Mouse (Mus musculus) left cerebral cortex, postnatal 14 days (tissue): ENCODE data around the gene Ceacam18. TPM values are rescaled to one million over a fixed set of nuclear protein-coding genes. Genes with fewer than 3 reads are reported as not detected.

Experiments used
- DNase-seq, 2 experiments: peaks; one replicate each; pipeline ENCODE4 v3.0.0; 2021 to 2022; ENCODE audit warnings: low spot score in 2 of 2, mixed read lengths in 1 of 2
- intact Hi-C: fragments of 180-260 bp; cut with DNase I; formaldehyde crosslinking; loops from one replicate; pipeline ENCODE4 v1.15.1; 2025
- long read RNA-seq, 2 experiments: library from polyadenylated mRNA; stranded (forward); transcript quantifications; one replicate each; pipeline ENCODE4 v2.0.0; 2021
- total RNA-seq, 2 experiments: library from RNA; stranded (reverse); gene quantifications; 2 replicates each; pipeline ENCODE4 v1.2.3; 2021

Gene Ceacam18
- total RNA-seq: under 1 TPM in 1 of 2 experiments, not detected in 1; 0.18 TPM
- long read RNA-seq, experiment 1: 0 reads
- long read RNA-seq, experiment 2: 0 reads

DNA sequence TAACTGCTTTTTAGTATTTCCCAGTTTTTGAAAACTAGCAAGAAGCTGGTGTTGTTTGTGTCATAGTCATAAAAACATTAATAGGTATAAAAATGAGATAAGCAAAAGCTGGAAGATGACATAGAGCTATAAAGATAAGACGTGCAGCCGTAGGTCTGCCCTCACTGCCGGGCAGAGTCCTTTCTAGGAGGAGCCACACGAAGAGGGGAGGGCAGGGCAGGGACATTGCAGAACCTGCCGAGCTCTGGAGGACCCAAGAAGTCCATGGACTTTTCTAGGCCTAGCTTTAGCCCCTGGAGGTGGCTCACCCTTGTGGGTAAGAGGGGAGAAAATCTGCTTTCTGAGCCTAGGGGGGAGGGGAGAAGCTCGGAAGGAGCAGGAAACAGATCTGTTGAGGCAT, at the start of gene Ceacam18:
Gene Ceacam18, plus strand, starts transcription at position 208 of the 400 bp plus-strand sequence.
- intact Hi-C loops: no loop called here
- DNase-seq: no peak

DNA sequence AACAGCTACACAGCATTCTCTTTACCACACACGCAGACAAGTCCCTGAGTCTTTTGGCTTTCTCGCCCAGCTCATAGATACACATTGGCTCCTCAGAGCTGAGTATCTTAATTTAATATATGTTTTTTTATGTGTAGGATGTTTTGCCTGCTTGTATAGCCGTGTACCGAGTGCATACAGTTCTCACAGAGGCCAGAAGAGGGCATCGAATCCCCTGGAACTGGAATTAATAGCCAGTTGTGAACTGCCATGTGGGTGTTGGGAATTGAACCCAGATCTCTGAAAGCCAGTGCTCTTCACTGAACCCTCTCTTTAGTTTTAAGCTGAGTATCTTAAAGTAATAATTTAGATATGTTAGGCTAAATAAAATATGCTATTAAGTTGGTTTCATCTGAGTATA, 49.7 kb upstream of the Ceacam18 start:
- intact Hi-C loops: loop anchor here (5.0 to 10.0 kb wide), 2 partner anchors 93 to 270 kb away; partner anchors contain the start of gene Zfp715
- DNase-seq: no peak

DNA sequence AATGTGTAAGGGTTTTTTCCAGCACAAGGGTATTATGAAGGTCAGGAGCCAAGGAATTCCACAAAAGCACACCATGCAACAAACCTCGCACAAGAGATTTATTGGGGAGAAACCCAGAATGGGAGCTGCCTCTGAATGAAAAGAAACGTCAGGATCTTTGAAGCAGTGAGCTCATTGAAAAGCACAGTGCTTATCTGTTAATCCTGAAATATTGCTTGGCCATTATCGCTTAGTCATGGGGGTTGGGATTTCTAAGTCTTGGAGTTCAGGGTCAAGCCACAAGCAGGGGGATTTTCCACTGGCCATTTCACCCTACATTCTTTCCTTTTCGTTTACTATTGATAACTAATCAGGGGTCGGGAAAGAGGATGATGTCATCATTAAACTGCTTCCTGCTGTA, 32.6 kb upstream of the Ceacam18 start:
- DNase-seq: no peak
- intact Hi-C loops: no loop called here

DNA sequence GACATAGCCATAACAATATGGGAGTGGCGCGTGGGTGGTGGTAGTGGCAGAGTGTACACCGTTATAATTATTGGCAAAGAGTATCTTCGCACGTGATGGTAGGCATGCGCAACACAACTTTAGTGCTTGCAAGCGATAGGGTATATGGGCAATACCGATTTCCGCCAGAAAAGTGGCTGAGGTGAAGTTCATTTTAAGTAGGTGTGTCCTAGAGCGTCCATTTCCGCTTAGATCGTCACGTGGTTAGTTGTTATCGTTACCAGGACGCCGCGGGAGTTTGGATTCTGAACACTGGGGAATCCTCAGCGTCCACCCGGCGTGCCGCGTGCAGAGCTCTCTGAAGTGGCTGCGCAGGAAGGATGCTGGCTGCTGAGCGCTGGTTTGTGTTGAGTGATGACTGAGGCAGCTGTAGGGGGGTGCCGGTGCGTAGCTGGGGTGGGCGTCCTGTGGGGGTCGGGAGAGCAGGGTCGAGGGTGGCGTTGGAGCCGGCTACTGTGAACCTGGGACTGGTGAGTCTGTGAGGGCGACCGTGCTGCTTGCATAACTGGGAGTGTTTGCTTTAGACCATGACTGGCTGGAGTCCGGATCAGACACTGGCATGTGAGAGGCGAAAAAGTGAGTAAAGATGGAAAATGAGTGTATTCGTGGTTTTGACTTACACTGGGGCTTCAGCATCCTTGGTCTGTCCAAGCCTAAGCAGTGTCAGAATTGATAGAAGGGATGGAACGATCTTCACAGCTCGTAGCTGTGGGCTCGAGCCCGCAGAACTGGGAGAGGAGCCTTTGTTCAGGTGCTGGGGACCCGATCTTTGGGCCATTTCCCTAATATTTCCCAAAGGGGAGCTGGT, 27.4 kb upstream of the Ceacam18 start, which contains the start of gene Zfp819:
Gene Zfp819, plus strand, starts transcription at position 274 of the 847 bp plus-strand sequence.
- DNase-seq: peak; percentile 77 to 79
- intact Hi-C loops: no loop called here

DNA sequence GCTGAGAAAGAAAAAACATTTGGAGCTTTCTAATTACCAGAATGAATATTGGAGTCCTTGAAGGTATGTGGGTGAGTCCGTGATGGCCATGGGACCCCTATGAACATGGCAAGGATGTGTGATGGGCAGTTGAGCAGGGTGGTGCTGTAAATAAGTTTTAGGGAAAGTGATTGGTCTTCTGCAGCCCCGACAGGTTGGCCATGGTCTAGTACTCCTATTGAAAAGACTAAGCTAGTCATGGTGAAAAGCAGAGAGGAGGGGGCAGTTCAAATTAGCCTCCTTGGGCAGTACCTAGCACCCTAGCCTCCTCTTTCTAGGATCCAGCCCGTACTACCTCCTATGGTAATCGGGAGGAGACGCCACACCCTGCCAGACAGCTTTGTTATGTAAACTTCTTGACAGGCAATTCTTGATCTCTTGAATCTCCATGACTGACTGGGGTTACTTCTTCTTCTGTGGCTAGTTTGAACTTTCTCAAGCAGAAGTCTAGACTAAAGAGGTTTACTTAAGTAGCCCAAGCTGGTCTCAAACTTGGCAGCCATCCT, 26.7 kb upstream of the Ceacam18 start:
- intact Hi-C loops: no loop called here

DNA sequence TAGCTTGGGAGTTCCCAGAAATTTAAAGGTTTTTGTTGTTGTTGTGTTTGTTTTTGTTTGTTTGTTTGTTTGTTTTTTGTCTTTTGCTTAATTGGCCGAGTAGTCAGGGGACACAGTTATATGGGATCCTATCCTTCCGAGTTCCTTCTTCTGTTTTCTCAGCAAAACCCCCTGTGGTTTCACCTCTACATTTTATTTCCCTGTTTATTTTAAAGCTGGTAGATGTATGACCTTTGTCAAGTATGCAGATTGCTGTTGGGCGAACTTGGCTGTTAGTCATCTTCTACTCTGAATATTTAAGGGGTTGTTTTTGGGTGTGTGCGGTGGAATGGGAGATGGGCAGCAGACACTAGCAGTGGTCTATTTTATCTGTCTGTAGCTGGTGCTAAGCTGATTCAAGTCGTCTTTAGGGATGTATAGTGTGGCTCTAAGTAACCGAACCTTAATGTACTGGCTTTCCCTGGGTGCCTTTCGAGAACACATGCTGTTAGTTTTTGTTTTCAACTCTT, 26.1 kb upstream of the Ceacam18 start:
- DNase-seq: no peak
- intact Hi-C loops: no loop called here

More for the DNA sequence above, 26.7 kb upstream of the Ceacam18 start:
- DNase-seq: no peak

DNA sequence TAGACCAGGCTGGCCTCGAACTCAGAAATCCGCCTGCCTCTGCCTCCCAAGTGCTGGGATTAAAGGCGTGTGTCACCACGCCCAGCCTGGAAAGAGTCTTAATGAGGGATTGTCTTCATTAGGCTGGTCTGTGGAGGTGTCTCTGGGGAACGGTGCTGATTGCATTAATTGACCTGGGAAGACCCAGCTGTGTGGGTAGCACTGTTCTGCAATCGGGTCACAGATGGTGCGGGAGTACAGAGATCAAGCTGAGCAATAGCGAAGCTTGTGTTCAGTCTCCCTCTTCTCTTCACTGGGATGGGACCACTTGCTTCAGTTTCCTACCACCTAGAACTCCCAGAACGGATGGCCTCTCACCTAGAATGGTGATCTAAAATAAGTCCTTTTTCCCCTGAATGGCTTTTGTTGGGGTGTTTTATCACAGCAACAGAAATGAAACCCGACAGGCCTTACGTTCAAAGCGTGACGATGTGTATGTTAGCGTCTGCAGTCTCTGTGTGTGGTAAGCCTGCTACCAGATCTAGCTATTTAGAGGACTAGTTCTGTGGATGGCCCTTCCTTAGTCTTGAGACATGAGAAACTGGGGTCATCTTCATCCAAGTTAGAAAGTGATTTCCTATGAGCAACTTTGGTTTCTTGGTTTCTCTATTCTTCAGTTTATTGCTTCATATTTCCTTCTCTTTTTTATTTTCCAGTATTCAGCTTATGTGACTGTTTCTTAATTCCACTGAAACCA, 20.5 kb upstream of the Ceacam18 start:
- DNase-seq: no peak

DNA sequence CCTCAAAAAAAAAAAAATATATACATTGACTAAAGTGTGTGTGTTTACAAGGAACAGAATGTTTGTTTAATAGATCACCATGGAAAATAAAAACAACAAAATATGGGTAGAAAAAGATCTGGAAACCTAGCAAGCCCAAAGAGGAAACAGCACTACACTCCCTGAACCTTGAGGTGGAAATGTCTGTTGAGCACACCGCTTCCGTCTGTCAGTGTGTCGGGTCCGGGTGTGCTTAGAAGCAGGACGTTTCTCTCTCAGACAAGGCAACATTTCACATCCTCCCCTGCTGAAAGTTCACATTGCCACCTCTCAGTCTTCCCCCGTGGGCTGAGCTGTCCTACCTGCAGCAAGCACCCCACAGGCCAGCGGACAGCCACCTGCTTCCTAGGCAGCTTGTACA, 11.6 kb upstream of the Ceacam18 start:
- DNase-seq: no peak
- intact Hi-C loops: no loop called here

More for the DNA sequence above, 20.5 kb upstream of the Ceacam18 start:
- intact Hi-C loops: no loop called here

DNA sequence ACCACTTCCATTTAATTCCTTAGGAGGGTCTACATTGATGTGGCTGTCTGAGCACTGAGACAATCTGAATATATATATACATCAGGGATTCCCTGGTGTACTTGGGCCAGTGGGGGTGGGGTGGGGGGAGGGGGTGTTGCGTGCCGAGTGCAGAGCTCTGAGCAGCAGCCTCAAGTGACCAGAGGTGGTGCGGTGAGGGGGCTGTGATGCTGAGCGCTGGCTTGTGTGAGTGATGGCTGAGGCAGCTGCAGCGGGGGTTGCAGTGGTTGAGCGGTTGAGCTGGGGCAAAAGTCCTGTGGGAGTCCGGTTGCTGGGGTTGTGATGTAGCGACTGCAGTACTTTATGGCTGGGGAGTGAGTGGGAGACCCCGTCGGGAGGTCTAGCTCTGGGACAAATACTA, 10.7 kb upstream of the Ceacam18 start:
- no peak for DNase-seq
- intact Hi-C loops: no loop called here

DNA sequence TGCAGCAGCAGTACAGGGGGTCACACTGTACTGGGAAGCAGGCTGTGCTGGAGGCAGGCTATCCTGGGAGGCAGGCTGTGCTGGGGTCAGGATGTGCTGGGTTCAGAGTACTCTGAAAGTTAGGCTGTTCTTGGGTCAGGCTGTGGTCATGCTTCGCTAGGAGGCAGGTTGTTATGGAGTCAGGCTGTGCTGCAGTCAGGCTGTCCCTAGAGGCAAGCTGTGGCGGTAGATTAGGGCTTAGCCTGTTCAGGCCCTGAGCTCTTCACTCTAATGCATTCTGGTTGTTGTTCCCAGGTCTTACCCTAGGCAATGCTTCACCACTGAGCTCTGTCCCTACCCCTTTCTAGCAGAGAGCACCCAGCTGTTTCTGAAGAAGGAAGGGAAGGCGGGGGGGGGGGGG, 9.4 kb upstream of the Ceacam18 start:
- intact Hi-C loops: no loop called here
- no peak for DNase-seq

DNA sequence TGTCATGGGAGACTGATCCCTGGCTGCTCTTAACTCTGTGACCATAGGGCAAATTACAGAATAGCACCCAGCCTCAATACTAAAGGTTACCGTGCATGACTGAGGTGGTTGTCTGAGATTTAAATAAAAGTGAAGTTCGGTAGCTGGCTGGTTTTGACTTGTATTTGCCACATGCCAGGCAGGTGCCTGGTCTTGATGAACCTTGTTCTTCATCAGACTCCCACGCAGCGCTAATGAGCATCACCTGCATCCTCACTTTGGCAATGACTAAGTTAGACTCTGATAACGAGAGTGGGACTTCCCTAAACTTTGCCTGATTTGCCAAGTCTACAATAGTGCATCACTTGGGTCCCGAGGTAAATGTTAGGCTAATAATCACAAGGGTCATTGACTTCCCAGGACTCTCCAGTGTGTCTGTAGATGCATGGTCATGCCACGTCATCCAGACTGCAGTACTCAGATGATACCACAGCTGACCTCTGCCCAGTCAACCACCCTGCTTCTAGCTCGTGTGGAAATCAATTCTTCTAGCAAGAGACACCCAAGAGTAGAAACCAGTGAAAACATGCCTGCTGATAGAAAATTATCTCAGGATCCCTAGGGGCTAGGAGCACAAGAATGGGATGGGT, 8.6 kb upstream of the Ceacam18 start:
- intact Hi-C loops: no loop called here

DNA sequence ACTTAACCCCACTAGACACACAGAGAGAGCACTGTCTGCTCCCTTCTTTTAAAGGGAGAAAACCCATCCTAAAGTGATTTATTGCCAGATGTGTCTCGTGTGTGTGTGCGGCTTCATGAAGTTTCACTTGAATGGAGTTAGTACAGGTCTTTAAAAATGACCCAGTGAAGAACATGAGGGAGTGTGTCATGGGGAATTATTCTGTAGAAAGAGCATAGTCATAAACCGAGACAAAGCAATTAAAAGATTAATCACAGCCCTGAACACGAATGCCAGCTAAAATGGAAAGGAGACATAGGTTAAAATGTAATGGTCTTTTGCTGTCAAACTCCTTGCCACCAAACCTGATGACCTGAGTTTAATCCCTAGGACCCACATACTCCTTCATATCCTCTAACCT, 567 bp upstream of the Ceacam18 start:
- intact Hi-C loops: no loop called here

More for the DNA sequence above, 8.6 kb upstream of the Ceacam18 start:
- DNase-seq: no peak

DNA sequence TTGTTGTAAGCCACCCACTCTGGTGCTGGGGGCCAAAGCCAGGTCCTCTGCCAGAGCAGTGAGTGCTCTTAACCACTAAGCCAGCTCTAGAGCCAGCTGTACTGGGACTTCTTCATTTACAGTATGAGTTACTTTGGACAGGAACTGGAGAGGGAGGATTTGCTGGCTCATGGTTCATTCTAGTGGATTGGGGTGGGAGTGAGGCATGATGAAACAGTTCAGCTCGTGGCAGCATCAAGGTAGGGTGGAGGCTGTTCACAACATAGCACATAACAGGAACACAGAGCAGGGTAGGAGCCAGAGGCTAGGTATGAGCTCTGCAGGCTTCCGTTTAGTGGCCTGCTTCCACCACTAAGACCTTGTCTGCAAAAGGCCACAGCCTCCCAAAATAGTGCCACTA, 1.7 kb downstream of the Ceacam18 start:
- no peak for DNase-seq
- intact Hi-C loops: no loop called here

More for the DNA sequence above, 567 bp upstream of the Ceacam18 start:
- no peak for DNase-seq

DNA sequence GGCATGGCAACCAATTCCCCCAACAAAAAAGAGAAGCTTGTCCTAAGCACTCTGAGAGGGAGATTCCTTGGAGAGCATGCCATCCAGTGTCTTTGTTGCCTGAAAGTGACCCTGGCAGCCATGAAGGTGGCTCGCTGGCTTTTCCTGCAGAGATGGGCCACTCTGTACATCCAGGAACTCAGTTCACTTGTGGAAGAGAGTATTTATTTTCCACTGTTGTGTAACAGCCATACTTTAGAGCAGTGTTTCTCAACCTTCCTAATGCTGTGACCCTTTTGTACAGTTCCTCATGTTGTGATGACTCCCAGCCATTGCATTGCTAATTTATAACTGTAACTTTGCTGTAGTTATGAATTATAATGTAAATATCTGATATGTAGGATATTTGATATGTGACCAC, 2.6 kb downstream of the Ceacam18 start:
- no peak for DNase-seq
- intact Hi-C loops: no loop called here

DNA sequence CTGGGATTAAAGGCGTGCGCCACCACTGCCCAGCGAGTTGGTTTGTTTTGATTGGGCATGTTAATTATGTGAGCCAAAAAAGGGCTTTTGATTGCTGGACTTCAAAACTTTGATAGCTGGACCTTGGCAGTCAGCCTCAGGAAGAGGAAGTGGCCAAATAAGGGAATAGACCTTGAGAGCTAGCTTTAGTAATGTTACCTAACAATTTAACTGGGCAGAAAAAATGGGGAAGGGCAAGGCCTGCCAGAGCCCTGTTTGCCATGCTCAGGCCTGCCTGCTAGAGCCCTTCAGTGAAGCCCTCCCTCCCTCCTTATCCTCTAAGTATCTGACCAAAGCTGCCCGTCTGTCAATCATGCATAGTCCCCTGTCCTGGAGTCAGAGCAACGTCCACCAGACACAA, 8.1 kb downstream of the Ceacam18 start:
- intact Hi-C loops: loop anchor here (10.0 kb wide), 1 partner anchor 52 kb away; the partner anchor contains the start of gene Klk14
- no peak for DNase-seq

DNA sequence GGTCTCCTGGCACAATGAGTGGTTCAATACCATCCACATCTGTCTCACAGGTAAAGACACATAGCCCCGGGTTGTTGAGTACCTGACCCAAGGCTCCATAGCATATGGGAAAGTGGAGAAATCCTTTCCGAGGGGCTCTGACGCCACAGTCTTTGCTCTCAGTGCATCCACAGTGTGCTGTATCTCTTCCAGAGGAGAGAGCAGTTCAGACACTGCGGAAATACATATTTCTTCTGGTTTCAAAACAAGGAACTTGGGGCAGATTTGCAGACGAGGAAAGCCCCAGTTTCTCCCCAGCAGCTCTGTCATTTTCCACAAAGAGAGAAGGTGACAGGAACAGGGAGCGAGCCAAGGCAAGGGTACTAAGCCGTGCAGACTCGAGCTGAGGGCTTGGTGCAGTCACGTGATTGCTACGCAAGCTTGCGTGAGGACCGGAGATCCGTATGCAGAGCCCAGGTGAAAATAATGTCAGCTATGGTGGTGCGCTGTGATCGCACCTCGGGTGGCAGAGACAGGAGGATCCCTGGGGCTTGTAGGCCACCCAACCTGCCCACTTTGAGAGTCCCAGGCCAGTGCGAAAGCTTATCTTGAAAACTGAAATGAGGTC, 8.6 kb downstream of the Ceacam18 start:
- no peak for DNase-seq
- intact Hi-C loops: loop anchor here (10.0 kb wide), 1 partner anchor 52 kb away; the partner anchor contains the start of gene Klk14

DNA sequence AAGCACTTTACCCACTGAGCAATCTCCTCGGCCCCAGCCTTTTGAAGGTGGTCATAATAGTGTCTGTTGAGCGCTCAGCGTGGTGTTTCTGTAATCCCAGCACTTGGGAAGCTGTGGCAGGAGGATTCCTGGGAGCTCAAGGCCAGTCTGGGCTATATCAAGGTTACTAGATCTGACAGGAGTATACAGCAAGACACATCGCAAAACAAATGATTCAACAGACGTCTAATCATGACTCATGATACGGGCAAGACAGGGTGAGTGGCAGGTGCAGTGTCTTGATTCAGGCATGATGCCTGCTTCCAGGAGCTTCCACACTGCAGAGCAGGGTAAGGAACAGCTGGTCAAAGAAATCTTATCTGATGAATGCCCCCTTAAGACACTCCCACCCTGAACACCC, 18.2 kb downstream of the Ceacam18 start:
- DNase-seq: no peak
- intact Hi-C loops: loop anchor here (10.0 kb wide), 1 partner anchor 62 kb away; the partner anchor contains the start of gene Klk13

DNA sequence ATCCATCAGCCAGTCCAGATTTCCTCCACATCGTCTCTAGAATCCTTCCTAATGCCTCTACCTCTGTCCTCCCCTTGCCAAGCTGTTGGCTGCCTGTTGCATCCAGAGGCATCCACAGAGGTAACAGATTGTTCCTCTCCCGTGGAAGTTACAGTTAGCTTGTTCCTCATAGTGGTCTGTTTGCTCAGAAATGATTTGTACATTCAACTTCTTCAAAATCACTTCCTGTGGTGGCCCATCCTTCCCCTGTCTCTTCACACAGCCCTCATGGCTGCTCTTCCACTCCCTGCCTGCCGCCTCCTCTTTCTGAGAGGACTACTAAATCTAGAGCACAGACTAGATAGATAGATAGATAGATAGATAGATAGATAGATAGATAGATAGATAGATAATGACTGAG, 20.0 kb downstream of the Ceacam18 start:
- intact Hi-C loops: loop anchor here (10.0 kb wide), 1 partner anchor 60 kb away; the partner anchor contains the start of gene Klk13
- DNase-seq: no peak

DNA sequence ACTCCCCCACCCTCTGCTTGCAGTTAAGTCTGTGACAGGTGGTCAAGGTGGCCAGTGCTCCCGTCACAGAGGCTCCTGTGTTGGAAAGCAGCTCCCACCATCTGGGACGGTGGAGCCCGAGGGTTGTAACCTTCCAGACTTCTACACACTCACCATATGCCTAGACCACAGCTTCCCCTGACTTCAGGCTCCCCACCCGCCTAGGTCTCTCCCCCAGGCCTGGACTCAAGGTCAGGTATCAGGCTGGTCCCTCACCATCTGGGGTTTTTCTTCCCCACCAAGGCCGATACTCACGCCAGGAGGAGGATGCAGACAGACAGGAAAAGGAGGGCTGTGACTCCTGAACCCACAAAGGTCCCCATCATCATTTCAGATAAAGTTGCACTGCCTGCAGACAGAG, 21.7 kb downstream of the Ceacam18 start:
- intact Hi-C loops: loop anchor here (10.0 kb wide), 1 partner anchor 59 kb away; the partner anchor contains the start of gene Klk13
- DNase-seq: no peak
